Mouse (Mus musculus) adrenal gland, adult (tissue): ENCODE data around the gene Foxp1.

Source experiments
- DNase-seq, 2 experiments: peaks; one replicate each; pipeline ENCODE4 v3.0.0; 2022 to 2023; ENCODE audit warnings: low spot score in 1 of 2; ENCODE audit not compliant: inconsistent age in 2 of 2

Gene Foxp1

DNA sequence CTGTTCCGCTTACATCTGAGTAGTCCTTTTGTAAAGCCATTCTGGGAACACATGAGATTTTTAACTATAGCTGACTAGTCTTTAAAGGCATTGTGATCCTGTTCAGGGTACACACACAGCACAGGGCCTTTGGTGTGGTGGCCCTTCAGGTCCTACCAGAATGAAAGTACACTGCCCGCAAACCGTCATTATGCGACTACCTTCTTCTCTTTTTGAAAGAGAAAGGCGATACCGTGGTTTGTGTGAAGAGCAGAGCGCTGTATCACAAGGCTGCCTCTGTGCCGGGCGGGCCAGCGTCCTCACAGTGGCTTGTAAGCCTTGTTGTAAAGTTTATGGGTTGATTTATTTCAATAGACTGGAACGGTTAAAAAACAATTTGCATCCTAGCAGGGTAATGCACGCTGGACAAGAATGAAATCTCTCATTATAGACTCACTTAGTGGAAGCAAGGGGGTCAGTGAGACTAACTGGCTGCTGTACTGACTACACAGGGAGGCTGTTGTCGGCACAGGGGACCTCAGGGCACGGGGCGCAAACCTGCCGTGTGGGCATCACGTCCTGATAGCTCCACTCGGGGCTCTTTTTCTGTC, 589.3 kb downstream of the Foxp1 start:
- DNase-seq: no peak

DNA sequence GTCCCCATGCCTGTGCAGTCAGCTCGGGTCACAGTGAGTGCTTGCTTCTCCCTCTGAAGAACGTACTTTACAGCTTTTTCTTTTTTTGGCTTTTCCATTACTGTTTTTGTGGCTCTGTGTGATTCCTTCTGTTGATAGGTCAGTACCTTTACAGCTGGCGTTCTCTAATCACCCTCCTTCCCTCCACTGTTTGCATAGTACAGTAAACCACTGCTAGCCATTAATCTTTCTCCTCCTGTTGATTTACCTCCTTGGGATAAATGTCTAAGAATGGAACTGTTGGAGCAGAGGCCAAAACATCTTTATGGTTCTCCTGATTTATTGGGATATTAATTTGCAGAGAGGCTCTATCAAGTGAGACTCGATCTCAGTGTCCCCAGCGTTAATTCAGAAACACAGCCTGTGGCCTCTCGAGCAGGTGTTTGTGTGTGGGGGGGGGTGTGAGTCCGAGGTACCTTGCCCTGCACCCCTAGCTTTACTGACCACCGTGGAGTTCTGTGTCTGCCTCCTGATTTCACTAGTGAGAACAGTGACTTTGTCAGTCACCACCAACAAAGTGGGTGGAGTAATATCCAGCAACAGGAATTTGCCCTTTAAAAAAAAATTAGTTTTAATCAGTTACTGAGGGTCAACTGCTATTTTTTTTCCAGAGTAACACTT, 590.5 kb downstream of the Foxp1 start:
- no peak for DNase-seq

DNA sequence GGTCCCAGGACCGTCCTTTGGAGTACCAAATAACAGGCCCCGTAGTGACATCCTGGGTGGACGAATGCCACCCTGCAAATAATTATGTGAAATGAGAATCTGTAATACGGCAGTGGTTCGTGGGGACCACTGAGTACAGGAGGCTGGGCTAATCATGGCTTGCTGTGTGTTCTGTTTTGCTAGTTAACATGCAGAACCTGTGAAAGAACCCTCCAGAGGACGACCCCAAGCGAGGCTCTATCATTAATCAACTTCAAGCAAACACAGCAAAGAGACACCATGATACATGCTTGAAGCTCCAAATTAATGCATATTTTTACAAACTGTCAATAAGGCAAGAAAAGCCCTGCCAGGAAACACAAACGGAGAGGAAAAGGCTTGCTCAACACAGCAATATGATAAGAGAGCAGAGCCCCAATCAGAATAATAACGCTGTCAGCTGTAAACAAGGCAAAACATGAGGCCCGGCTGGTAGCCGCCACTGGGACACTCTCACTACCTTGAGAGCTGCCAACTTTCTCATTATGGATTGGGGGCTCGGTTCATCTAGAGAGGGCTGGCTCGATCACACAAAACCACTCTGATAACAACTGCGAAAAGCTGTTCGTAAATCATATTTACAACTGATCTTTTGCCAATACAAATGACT, 591.7 kb downstream of the Foxp1 start:
- DNase-seq: no peak

DNA sequence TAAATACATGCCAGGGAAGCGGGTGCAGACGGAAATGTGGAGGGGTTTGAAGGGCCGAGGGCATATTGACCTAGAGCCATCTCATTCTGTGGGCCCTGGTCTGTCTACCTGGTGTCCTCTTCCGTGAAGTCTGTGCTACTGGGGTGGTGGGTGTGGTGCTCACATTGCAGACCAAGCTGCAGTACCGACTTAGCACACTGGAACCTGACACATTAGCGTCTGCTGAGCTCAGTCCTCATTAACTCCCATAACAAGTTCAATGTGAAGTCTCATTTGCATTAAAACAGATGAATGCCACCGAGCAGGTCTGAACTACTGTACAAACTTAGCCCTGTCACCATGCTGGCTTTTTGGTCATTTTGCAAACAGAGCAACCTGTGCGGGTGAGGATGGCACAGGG, 594.2 kb downstream of the Foxp1 start:
- no peak for DNase-seq

DNA sequence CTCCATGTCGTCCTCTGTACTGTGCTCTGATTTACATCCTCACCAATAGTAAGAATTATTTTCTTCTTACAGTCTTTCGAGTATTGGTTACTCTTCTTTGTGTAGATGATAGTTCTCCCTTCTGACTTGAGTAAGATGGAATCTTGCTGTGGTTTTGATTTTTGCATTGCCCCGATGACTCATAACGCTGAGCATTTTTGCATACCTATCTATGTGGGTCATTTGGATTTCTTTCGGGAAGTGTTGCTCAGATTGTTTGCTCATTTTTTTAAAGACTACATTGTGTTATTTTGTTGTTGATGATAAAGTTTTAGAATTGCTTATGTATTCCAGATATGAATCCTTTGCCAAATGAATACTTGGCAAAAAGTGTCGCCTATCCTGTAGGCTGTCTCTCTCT, 621.3 kb downstream of the Foxp1 start:
- peak in 1 of 2 experiments; percentile 26 for DNase-seq

DNA sequence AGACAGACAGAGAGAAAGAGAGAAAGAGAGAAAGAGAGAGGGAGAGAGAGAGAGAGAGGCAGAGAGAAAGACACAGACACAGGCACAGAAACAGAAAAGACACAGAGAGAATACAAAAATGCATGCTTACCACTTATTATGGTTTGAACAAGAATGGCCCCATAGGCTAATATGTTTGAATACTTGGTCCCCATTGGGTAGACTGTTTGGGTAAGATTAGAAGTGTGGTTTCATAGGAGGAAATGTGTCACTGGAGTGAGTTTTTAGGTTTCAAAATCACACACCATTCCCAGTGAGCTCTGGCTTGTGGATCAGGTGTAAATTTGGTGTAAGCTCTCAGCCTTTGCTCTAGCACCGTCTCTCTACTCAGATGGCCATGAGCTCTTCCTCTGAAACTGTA, 644.3 kb downstream of the Foxp1 start:
- DNase-seq: no peak

DNA sequence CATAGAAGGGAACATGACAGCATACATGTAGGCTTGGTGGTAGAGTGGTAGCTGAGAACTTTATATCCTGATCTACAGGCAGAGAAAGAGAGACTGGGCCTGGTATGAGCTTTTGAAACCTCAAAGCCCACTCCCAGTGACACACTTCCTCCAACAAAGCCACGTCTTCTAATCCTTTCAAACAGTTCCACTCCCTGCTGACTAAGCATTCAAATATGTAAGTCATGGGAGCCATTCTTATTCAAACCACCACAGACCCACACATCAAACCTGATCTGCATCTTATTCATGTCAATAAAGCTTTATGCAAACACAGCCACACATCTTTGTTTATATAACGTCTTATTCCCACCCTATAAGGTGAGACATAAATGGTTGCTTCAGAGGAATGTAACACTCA, 646.1 kb downstream of the Foxp1 start:
- no peak for DNase-seq
